Mouse (Mus musculus): ENCODE measurements at regions not wholly inside any gene's neighbourhood (a gene's known extent, or its start where the extent isn't known, plus 50 kb on each side); places are given as distances from the start of the nearest gene placed in this dataset.

DNA sequence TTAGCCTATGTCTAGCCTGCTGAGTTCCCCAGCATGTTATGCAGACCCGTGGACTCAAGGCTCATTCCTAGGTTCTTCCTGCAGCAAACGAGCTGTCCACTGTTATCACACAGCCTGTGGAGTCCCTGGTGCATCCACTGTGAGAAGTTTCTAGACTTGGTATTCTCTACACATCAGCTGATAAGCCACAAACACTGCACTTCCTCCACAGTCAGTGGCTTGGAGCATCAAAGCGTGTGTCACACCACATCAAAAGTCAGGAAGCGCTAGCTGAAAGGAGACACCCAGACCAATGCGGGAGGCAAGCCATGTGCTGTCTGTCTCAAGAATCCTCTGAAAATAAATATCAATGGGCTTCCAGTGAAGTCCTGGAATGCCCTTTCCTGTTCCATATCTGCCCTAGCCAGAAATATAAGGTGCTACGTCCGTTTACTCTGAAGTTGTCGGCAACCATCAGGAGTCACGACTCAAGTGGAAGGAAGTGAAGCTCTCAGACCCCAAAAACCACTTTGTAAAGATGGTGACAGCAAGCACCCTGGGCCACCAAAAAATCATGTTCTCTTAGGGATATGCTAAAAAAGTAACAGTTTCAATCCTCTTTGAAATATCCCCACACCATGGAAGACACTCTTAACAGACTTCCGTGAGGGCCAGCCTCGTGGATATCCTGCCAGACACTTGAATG is 227.7 kb downstream of the Adgrl2 start:
- no peak for DNase-seq (ENCODE audit: low spot score in 2 of 2)

DNA sequence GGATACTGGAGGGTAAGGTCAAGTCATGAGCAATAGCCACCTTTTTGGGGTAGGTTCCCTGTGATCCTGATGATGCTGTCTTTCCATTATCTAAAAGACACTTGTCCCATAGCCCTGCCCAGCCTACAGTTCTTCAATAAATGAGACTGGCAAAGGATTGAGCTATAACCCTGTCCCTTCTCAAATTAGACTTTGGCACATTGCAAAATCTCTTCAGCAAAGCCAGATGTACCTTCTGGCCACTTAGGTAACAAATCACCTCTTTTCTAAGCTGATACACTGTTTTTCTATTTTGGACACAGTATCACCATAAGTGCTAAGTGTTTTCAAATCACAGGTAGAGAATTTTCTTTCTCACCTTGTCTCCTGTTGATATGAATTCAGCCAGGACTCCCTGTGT is 228.8 kb downstream of the Adgrl2 start:
- no peak for DNase-seq (ENCODE audit: low spot score in 2 of 2)

DNA sequence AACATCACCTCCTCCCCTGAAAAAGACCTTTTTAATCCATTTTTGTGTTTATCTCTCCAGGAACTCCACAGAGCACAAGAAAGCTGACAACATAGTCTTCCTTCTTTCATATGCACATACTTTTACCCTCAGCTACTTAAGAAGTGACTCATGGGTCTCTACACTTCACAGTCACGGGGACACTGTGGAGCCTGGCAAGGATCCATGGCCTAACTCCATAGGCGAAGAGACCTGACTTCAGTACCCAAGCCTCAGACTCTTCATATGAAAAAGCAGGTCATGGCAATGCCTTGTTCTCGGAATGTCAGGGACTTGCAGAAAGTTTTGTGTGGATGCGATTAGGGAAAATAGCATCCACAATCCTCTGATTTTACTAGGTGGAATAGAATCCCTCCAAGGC is 230.9 kb downstream of the Adgrl2 start:
- DNase-seq (ENCODE audit: low spot score in 2 of 2), result no peak

DNA sequence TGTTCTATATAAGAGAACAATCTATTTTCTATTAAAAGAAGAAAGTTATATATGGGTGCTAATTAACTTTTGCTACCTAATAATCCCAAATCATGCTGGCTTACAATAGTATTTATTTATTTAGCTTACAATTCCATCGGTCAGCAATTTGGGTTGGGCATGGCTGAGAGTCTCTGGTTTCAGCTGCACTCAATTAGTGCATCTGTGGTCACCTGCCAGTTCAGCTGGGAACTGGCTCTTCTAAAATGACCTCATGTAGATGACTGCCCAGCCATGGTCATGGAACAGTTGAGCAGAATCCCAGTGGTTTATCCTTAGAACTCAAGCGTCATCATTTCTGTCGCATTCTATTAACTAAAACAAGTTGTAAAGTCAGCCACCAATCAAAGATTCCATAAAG is 244.1 kb downstream of the Adgrl2 start:
- DNase-seq (ENCODE audit: low spot score in 2 of 2), result no peak

DNA sequence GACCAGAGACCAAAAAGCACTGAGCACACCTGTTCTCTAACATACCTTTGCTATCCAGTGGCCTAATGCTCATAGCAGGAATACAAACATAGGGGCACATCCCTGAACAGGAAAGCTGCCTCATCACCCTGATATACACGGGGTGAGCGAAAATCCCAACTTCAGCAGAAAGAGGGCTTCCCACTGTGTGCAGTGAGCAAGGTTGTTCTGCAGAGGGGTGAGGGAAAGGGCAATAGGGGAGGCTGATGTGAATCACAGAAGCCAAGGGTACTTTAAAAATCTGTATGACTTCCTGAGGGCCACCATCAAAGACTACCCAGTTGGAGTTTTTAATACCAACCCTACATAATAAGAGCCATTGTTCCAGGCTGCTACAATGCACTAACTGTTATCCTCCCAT is 245.7 kb downstream of the Adgrl2 start:
- DNase-seq (ENCODE audit: low spot score in 2 of 2), result no peak

DNA sequence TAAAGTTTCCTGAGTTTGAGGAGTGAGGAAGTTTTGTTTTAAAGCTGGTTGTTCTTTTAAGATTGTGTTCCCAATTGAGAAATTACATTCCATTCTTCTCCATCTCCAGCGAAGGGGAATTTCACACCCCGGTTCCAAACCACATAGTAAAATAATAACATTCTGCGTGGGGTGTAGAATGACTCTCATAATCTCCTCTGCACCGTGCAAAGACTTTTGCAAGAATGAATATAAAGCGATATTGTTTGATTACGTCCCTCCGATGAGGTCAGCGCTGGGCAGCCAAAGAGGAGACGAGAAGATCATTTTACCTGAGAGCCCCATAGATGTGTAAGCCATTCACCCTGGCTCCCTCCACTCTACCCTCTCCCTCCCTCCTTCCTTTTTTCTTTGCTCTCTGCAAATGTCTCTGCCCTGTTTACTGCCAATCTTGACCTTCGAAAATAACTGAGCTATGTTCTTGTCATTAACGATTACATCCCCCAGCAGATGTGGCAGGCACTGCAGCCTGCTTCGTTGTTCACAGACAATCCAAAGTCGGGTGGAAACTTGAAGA is 256.1 kb downstream of the Adgrl2 start:
- no peak for DNase-seq (ENCODE audit: low spot score in 2 of 2)

DNA sequence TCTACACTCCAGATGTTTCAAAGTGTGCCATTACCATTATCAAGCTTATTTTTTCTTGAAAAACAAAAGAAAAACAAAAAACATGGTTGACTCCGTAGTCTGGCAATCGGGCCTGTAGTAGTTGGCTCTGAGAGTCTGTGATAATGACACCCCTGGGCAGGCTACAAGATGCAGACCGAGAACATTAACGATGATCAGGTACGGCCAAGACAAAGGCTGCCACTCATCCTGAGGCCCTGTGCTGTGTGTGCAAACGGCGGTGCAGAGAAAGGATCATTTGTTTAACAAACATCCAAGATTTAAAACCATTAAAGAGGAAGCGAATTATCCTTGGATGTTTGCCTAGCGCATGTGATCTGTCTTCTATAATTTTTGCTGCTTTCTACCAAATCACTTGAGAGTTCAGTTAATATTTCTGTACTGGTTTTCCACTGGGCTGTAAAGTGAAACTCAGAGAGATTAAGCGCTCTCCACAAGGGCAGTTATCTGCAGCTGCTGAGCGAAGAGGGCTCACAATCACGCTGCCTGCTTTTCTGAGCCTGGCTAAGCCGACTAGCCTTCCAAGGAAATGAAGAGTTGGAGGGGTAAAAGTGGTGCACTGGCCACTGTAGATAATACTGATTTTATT is 257.0 kb downstream of the Adgrl2 start:
- DNase-seq (ENCODE audit: low spot score in 2 of 2), result no peak

DNA sequence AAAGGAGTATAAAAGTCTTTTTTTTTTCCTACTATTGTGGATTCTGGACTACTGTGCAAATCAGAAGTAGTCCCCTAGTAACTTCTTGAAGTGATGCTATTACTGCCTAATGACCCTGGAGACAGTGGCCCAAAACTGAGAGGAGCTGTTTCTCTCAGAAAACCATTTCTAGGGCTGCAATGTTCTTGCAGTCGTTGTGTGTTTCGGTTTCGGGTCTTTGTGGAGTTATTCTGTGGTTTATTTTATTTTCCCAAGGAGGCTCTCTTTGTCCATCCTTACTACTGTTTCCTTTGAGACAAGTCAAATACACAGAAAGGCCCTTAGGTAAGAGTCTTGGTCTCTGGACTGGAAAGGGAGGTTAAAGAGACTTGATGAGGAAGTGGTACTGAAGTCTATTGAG is 258.9 kb downstream of the Adgrl2 start:
- no peak for DNase-seq (ENCODE audit: low spot score in 2 of 2)

DNA sequence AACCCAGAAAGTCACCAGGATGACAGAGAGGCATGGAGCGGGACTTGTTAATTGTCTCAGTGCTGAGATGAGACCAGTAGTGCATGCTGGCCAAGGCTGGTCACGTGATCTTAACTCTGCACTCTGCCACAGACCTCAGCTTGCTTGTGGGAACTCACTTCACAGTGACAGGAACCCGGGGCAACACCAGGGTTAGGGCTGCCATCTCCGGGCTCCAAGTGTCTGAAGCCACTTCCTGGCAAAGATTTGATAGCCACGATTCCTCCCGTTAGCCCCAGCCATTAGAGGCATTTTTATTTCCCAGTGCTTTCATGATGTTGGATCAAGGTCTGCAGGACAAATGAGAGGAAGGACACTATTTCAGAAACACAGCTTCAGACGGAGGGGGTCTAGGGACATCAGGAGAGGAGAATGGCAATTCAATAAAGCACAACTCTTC is 261.1 kb downstream of the Adgrl2 start:
- no peak for DNase-seq (ENCODE audit: low spot score in 2 of 2)

DNA sequence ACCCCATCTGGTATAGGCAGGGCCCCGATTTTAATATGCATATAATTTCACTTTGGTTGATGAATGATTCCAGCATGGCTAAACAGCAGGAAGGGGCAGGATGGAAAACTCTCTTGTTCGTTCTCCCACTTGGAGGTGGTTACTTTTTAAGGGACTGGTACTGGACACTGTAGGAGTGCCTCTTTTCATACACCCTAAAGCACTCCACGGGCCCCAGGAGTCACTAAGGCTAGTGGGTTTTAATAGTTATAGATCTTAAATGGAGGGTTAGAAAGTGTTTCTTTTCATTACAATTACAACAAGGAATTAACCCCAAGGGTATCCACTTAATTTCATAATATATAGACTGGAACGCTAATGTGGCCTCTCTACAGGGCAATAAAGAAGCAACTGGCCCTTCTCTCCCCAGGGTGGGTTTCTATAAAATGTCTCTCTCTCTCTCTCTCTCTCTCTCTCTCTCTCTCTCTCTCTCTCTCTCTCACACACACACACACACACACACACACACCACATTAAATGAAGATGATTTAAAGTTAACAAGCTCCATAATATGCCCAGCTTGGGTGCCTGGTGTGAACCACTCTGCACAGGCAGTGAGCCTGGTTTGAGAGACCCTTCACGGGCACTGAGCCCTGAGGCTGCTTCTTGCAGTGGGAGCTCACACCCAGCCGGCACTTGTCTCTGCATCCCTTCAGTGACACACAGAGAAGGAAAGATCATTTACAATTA is 261.7 kb downstream of the Adgrl2 start:
- DNase-seq (ENCODE audit: low spot score in 2 of 2), result no peak

DNA sequence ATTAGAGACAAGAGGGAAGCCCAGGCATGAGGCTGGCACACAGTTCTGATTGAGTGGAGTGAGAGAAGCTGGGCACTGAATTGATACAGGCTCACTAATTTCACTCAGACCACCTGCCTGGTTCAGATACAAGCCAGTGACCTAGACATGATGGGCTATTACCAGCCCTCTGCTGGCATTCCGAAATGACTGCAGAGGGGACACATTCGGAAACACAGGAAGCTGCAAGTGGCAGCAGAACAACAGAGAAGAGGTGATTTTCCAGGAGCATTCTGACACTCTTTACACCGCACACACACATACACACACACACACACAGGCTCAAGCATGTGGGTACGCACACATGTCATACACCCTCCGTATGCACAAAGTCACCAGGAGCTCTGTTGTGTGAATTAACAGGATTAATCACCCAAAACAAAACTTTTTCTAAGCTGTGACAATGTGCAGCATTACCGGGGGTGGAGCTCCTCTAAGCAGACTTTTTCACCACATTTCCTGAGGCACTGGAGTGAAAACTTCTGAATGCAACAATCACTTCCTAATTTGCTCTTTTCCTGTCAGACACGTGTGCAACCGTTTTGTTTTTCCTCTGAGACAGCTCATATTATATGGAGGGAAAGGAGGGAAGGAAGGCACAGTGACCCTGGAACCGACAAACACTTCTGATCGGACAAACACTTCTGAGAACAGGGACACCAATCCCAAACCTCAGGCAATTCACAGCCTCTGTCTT is 263.6 kb downstream of the Adgrl2 start:
- DNase-seq (ENCODE audit: low spot score in 2 of 2), result no peak

DNA sequence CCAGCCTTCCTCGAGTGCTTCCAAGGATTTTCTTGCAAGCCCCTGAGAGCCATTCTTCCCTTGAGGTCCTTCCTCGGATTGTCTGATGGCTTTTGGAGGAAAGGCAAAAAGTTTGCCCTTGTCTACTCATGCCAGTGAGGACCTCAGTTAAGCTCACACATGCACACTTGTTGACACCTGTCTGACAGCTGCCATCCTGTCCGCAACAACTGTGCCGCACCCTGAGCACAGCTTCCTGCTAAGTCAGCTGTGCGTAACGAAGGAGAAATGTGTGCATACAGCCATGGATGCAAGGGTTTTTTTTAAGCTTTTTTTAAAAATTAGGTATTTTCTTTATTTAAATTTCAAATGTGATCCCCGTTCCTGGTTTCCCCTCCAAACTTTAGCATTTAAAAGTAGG is 293.8 kb downstream of the Adgrl2 start:
- DNase-seq (ENCODE audit: low spot score in 2 of 2), result no peak

DNA sequence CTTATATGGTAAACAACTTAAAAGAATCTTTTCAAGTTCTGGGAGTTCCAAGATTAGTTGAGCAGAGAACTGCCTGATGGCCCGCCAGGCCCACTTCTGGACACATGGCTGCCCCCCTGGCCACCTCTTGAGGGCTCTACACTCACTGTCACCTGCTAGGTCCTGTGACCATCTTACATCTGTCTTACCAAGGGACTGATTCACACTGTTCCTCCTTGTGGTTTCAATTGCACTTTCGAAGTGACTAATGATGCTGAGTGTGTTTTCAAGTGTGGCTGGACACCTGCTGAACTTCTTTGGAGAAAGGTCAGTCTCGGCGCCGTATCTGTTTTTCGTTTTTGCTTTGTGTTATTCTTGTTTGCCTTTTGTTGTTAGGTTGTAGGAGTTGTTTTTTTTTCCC is 294.9 kb downstream of the Adgrl2 start:
- DNase-seq (ENCODE audit: low spot score in 2 of 2), result no peak

DNA sequence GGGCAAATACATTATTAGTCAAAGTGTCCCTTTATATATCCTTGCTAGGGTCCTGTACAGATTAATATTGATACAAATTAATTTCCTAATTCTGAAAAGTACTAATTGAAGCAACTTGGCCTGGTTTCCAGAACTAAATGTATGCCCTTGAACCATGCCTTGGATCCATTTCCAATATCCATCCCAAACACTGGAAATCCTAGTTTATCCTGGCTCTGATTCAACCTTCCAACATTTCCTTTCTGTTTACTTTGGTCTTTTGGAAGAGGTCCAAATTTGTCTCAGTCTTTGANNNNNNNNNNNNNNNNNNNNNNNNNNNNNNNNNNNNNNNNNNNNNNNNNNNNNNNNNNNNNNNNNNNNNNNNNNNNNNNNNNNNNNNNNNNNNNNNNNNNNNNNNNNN is 307.2 kb downstream of the Adgrl2 start:
- no peak for DNase-seq (ENCODE audit: low spot score in 2 of 2)

DNA sequence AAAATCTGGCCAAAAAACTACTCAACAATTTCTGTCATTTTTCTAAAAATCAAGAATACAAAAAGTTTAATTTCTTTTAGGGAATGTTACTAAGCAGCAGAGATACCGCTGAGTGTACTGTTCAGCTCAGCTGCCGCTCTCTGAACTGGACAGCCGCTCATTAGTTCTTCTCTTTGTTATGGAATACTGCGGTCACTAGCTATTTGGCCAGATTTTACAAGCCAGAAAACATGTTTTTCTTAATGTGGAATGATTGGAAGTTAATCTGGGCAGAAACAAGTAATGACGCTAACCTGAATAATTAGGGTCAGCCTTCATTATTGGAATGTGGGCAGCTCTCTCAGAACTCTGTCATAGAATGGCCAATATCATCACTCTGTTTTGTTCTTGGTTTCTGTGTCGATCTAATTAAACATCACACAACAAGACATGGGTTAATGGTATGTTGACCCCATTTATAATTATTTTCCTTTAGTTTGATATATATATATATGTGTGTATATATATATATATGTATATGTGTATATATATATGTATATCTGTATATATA is 307.8 kb downstream of the Adgrl2 start:
- DNase-seq (ENCODE audit: low spot score in 2 of 2), result no peak

DNA sequence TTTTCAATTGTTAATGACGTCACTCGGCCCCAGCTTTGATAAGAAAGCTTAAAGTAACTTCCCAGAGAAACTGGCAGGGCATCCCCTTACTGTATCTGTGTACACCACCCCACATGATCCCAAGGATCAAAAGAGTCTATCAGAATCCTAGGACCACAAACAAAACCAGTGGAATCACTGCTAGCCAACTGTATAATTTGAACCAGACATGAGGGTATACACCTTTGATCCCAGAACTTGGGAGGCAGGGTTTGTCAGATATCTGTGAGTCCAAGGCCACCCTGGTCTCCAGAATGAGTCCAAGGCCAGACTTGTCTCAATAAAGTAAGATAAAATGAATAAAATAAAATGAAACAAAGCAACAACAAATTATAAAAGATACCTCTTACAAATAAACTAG is 309.2 kb downstream of the Adgrl2 start:
- no peak for DNase-seq (ENCODE audit: low spot score in 2 of 2)

DNA sequence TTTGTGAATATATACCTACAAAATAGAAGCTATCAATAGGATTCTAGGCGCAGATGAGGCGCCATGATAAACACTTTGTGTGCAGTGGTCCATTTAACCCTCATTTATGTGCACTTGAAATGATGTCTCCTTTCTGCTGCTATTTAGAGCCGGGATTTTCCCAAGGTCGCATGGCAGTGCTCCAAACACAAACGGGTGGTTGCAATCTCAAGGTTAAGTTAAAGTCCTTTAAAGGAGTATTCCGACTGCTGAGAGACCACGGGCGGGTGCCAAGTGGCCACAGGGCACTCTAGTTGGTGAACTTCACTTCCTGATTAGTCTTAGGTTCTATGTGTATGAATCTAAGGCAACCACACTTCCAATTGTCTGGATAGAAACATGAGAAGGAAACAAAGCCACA is 309.6 kb downstream of the Adgrl2 start:
- no peak for DNase-seq (ENCODE audit: low spot score in 2 of 2)

DNA sequence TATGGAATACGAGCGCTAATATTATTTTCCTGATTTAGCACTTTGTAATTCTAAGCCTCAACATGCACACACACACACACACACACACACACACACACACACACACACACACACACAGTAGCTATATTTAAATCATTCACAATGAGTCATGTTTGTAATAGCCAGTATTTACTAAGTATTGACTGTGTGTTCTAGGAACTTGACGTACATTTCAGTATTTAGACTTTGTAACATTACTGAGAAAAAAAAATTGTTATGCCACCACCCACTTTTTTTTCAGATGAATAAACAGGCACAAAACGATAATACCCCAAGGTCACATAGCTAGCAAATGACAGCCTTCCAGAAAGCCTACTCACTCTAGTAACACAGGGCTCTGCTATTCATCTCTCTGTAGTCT is 310.3 kb downstream of the Adgrl2 start:
- DNase-seq (ENCODE audit: low spot score in 2 of 2), result no peak

DNA sequence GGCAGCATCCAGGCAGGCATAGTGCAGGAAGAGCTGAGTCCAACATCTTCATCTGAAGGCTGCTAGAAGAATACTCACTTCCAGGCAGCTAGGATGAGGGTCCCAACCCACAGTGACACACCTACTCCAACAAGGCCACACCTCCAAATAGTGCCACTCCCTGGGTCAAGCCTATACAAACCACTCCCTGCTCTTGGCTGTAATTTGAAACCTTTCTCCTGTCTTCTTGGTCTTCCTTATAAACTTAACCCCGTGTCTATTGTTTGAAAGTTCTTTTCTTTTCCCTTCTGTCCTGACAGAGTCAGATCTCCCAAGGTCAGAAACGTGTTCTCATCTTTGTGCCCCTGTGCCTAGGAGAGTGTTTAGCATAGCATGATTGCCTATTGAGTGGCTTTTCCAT is 311.2 kb downstream of the Adgrl2 start:
- no peak for DNase-seq (ENCODE audit: low spot score in 2 of 2)

DNA sequence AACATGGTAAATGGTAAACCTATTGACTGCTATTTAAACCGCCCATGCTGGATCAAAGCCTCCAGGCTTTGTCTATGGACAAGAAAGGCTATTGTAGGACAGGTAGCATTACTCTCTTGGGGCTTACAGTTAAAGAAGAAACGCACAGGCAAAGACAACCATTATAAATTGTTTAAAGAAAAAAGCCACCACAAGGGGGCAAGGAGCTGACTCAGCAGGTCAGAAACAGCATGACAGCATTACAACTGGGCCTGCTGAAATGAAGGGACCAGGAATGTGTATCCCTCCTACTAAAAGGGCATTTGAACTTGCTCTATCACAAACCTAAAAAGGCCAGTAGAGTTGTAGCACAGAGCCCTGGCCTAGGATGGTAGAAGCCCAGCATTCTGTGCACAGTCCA is 314.3 kb downstream of the Adgrl2 start:
- no peak for DNase-seq (ENCODE audit: low spot score in 2 of 2)

DNA sequence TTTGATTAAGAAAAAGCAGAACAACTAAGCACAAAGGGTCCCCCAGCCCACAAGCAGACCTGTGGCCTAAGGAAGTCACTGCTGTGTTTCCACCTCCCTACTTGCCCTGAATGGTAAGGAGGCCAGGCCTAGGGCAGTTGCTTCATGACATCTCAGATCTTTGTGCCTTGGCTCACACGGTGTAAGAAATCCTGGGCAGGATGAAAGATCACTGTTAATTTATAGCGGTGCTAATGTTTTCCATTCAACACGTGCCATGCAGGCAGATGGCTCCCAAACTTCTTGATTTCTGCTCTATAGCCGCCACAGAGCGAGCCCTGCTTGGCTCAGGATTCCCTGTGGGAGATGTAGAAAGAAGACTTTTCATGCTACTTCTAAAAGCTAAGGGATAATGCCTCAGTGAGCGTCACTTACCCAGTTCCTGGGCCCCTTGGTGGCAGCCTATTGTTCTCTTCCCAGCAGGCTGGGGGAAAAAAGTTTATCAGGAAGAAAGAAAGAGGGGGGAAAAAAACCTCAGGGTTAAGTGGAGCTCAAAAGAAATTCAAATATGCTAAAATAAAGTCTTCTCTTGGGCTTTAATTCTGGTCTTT is 327.4 kb downstream of the Adgrl2 start:
- no peak for DNase-seq (ENCODE audit: low spot score in 2 of 2)

DNA sequence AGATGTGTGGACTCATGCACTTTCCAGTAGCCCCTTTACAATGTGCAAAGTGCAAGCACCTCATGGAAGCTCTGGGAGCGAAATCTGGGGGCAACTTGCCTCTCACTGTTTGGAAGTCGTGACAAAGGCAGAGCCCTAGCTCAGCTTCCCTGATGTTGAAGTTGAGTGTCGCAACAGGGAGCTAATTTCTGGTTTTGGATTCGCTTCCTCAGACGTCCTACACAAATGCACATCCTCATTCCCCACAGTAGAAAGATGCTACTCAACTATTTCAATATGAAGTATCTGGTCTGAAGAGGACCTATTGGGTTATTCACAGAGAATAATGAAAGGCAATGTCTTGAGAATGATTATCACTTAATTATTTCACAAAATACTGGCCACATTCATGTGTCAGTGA is 331.3 kb downstream of the Adgrl2 start:
- DNase-seq (ENCODE audit: low spot score in 2 of 2), result no peak

Data from right cerebral cortex, postnatal 36 days (tissue).